Mouse (Mus musculus): ENCODE measurements around the gene Hpca. TPM values are rescaled to one million over a fixed set of nuclear protein-coding genes. Genes with fewer than 3 reads are reported as not detected.

The Hpca gene
- total RNA-seq, 2 experiments from 2014 or later = 910 to 956 TPM

DNA sequence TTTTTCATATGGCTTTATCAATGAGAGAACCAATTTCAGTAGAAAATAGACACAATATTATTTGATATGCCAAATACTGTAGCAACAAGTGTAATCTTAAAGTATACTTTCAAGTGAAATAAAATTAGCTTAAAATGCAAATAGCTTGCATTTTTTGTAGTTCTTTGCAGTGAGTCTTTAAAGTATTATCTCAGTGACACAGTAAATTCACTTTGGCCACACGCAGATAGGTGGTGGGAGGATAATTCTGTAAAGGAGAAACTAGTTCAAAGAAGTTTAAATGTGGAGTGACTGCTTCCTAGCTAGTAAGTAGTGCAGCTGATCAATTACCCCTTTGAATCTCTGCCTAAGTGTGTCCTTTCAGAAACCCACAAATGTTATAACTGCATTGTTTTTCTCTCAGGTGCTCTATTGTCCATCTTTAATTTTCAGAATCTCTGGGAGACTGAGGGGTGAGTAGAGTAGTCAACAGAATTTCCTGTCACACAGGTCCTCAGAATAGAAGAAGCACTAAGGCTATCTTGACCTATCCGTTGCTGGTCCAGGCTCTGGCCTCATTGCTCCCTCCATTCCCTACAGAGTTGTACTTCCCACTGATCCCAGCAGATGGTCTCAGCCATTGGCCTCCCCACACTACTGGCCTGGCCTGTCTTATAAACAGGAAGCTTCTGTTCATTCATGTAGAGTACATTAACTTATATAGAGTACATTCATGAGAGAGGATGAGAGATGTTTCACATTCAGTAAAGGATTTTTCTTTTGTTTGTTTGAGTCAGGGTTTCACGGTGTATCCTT lies 59.4 kb downstream of the Hpca start:
- DNase-seq (ENCODE audit: low spot score in 2 of 2) = no peak

Other genes with a start within 250 kb of the Hpca start
- 10 to 100 TPM; 26.2 TPM for gene Trim62, start 238.5 kb downstream of the Hpca start, total RNA-seq (2021)
- gene Azin2, start 159.6 kb downstream of the Hpca start, total RNA-seq (2021) = 10 to 100 TPM; 27.7 to 31.0 TPM
- 10 to 100 TPM; 32.3 to 34.3 TPM for gene Ak2, start 130.1 kb downstream of the Hpca start, total RNA-seq (2021)
- 10 to 100 TPM; 64.5 to 68.8 TPM for gene Rnf19b, start 63.8 kb downstream of the Hpca start, total RNA-seq (2021)
- gene Tmem54, start 16.5 kb downstream of the Hpca start, total RNA-seq (2021) = not detected
- gene Fndc5, start 15.0 kb upstream of the Hpca start, total RNA-seq (2021) = 10 to 100 TPM; 41.4 to 42.9 TPM
- 10 to 100 TPM; 36.8 to 37.0 TPM for gene S100pbp, start 67.7 kb upstream of the Hpca start, total RNA-seq (2021)
- gene Yars, start 67.7 kb upstream of the Hpca start, total RNA-seq (2021) = 100 to 1,000 TPM in 1 of 2 experiments, 10 to 100 TPM in 1; 99.0 to 109 TPM
- 10 to 100 TPM; 11.4 to 12.1 TPM for gene C77080, start 139.4 kb upstream of the Hpca start, total RNA-seq (2021)
- 1 to 10 TPM; 1.6 to 1.7 TPM for gene Sync, start 165.6 kb upstream of the Hpca start, total RNA-seq (2021)
- 100 to 1,000 TPM; 124 to 139 TPM for gene Rbbp4, start 213.3 kb upstream of the Hpca start, total RNA-seq (2021)
- 10 to 100 TPM; 26.9 to 30.2 TPM for gene Zbtb8os, start 213.7 kb upstream of the Hpca start, total RNA-seq (2021)